ENCODE assay signal across 8 mouse cellular contexts in genomic region chr7:70576112-70576910, GRCm38 (mm10).
DNase-seq lines count a peak whose midpoint lies in the region; ATAC-seq lines count a peak whose summit lies in the region.

No protein-coding gene starts in this region.

- no peak for ATAC-seq in hindbrain, embryonic 14.5 days (ENCODE audit: low FRiP score)
- no peak for ATAC-seq in hindbrain, embryonic 11.5 days (ENCODE audit: low FRiP score)

- no peaks in the 10 kb centered on the region for H3K36me3 ChIP-seq in hindbrain, embryonic 14.5 days (replicated peaks; ENCODE audit: control insufficient read depth, insufficient read depth)
- no peaks in the 10 kb centered on the region for H3K36me3 ChIP-seq in hindbrain, embryonic 11.5 days (ENCODE audit: control insufficient read depth, insufficient read depth, low read length)
- no peaks in the 10 kb centered on the region for H3K36me3 ChIP-seq in hindbrain, embryonic 10.5 days

- H3K4me1 ChIP-seq in hindbrain, embryonic 14.5 days (replicated peaks; ENCODE audit: control insufficient read depth, insufficient read depth, low read length) = 0 out of 2 replicates have a peak, but pooled peaks cover 3% of the 10 kb centered on the region
- no peaks in the 10 kb centered on the region for H3K4me1 ChIP-seq in hindbrain, embryonic 11.5 days (replicated peaks; ENCODE audit: control insufficient read depth, insufficient read depth, low read length)
- peaks cover 8% of the 10 kb centered on the region for H3K4me1 ChIP-seq in hindbrain, embryonic 10.5 days (replicated peaks)

- no peak overlapping the region for H3K9ac ChIP-seq in hindbrain, embryonic 14.5 days
- no peak overlapping the region for H3K9ac ChIP-seq in hindbrain, embryonic 11.5 days (ENCODE audit: low read depth, low read length)

- no peaks in the 10 kb centered on the region for H3K9me3 ChIP-seq in hindbrain, embryonic 14.5 days (ENCODE audit: control insufficient read depth, low read length)
- H3K9me3 ChIP-seq in hindbrain, embryonic 11.5 days (ENCODE audit: control insufficient read depth, low read length) = no peaks in the 10 kb centered on the region
- H3K9me3 ChIP-seq in hindbrain, embryonic 10.5 days = no peaks in the 10 kb centered on the region

- H3K27me3 ChIP-seq in hindbrain, embryonic 14.5 days (ENCODE audit: control insufficient read depth, insufficient read depth, low read length) = no peaks in the 10 kb centered on the region
- H3K27me3 ChIP-seq in hindbrain, embryonic 11.5 days (ENCODE audit: control insufficient read depth, insufficient read depth, low read length) = no peaks in the 10 kb centered on the region
- H3K27me3 ChIP-seq in hindbrain, embryonic 10.5 days (ENCODE audit: insufficient read depth, poor library complexity, severe bottlenecking) = no peaks in the 10 kb centered on the region; the same call in 1 of the 2 replicates

- peak; percentile 41 for DNase-seq in hindbrain, embryonic 14.5 days (ENCODE audit: low spot score)
- no peak for DNase-seq in hindbrain, embryonic 11.5 days (ENCODE audit: low spot score)
- peak; percentile 7 to 55 for DNase-seq in adrenal gland, adult (ENCODE audit: inconsistent age in 2 of 2, low spot score in 1 of 2)
- peak; percentile 27 for DNase-seq in heart, postnatal 4 days
- peak; percentile 28 for DNase-seq in lung, postnatal 36 days
- no peak for DNase-seq in natural killer cell, adult 2 months (ENCODE audit: low spot score in 2 of 2)
- no peak for DNase-seq in layer of hippocampus, postnatal 14 days (ENCODE audit: low spot score in 2 of 2)
- no peak for DNase-seq in hindbrain, embryonic 10.5 days (ENCODE audit: low spot score)

- no peak overlapping the region for H3K4me3 ChIP-seq in hindbrain, embryonic 14.5 days (replicated peaks; ENCODE audit: low read length)
- H3K4me3 ChIP-seq in hindbrain, embryonic 11.5 days (ENCODE audit: low read depth, low read length) = no peak overlapping the region
- no peak overlapping the region for H3K4me3 ChIP-seq in hindbrain, embryonic 10.5 days

- no peak overlapping the region for H3K27ac ChIP-seq in hindbrain, embryonic 14.5 days
- H3K27ac ChIP-seq in hindbrain, embryonic 11.5 days (ENCODE audit: low read depth, low read length) = no peak overlapping the region
- H3K27ac ChIP-seq in hindbrain, embryonic 10.5 days = no peak overlapping the region

- 40% methylated on average over 15 of the region's 15 CpGs for WGBS in hindbrain, embryonic 14.5 days
- 42% methylated on average over 15 of the region's 15 CpGs for WGBS in hindbrain, embryonic 11.5 days
- WGBS in hindbrain, embryonic 10.5 days = 45% methylated on average over 15 of the region's 15 CpGs

- no peak overlapping the region for H3K4me2 ChIP-seq in hindbrain, embryonic 14.5 days (replicated peaks)
- H3K4me2 ChIP-seq in hindbrain, embryonic 11.5 days (replicated peaks; ENCODE audit: low read depth, low read length) = no peak overlapping the region

Comparison
In these comparisons a context has a peak if more than half of its experiments do, and no peak if none do; other contexts are left out.
1. DNase-seq: peak in hindbrain, embryonic 14.5 days (single experiment), adrenal gland, adult (2 of 2), heart, postnatal 4 days (single experiment) and lung, postnatal 36 days (single experiment); none in hindbrain, embryonic 11.5 days (single experiment), natural killer cell, adult 2 months (0 of 2), layer of hippocampus, postnatal 14 days (0 of 2) and hindbrain, embryonic 10.5 days (single experiment).